ENCODE assay signal across 8 mouse cellular contexts in genomic region chr10:80578131-80578750, GRCm38 (mm10). TPM values are rescaled to one million over a fixed set of nuclear protein-coding genes. Genes with fewer than 3 reads are reported as not detected.
DNase-seq lines count a peak whose midpoint lies in the region; ATAC-seq and TF ChIP-seq lines count a peak whose summit lies in the region.

No protein-coding gene starts in this region.

- peak; percentile 95 for DNase-seq in NIH3T3 (ENCODE audit: low read depth)
- peak; percentile 66 to 70 for DNase-seq in cerebellum, adult 2 months
- DNase-seq in heart, postnatal 4 days: peak; percentile 92
- peak; percentile 78 to 83 for DNase-seq in layer of hippocampus, postnatal 10 days (ENCODE audit: low spot score in 2 of 2)
- peak; percentile 50 to 66 for DNase-seq in right cerebral cortex, adult 2 months (ENCODE audit: low spot score in 2 of 2)
- DNase-seq in urinary bladder, postnatal 25 days (ENCODE audit: low spot score): peak; percentile 79

- H3K4me3 ChIP-seq in cerebellum, adult 2 months (replicated peaks; ENCODE audit: insufficient read depth, low read depth, low read length): peak overlapping the region; percentile 72
- H3K4me3 ChIP-seq in forebrain, embryonic 15.5 days: peak overlapping the region; percentile 70
- H3K4me3 ChIP-seq in macrophage (ENCODE audit: inconsistent target): peak overlapping the region; percentile 31

- ATAC-seq in forebrain, embryonic 15.5 days (replicated peaks): peak; percentile 49

- peak; percentile 64 for TF ChIP-seq CTCF in cerebellum, adult 2 months (IDR thresholded peaks at IDR 0.05; ENCODE audit: borderline replicate concordance, insufficient read depth, low read depth, low read length)

- H3K4me2 ChIP-seq in forebrain, embryonic 15.5 days (replicated peaks): peak overlapping the region; percentile 76

- 1% methylated on average over 29 of the region's 29 CpGs for WGBS in cerebellum, adult 2 months
- under 1% methylated on average over 29 of the region's 29 CpGs for WGBS in forebrain, embryonic 15.5 days
- 0% methylated on average over 29 of the region's 29 CpGs for WGBS in macrophage (ENCODE audit: missing documents)

- H3K9me3 ChIP-seq in forebrain, embryonic 15.5 days: no peaks in the 10 kb centered on the region

- no peaks in the 10 kb centered on the region for H3K27me3 ChIP-seq in cerebellum, adult 2 months (ENCODE audit: control insufficient read depth, insufficient read depth, low read length)
- no peaks in the 10 kb centered on the region for H3K27me3 ChIP-seq in forebrain, embryonic 15.5 days

- no peak overlapping the region for H3K27ac ChIP-seq in cerebellum, adult 2 months (ENCODE audit: insufficient read depth, low read length)
- H3K27ac ChIP-seq in forebrain, embryonic 15.5 days (replicated peaks): peak overlapping the region; percentile 90
- H3K27ac ChIP-seq in macrophage: peak overlapping the region; percentile 84

- no peaks in the 10 kb centered on the region for H3K36me3 ChIP-seq in forebrain, embryonic 15.5 days
- H3K36me3 ChIP-seq in macrophage (ENCODE audit: inconsistent target): no peaks in the 10 kb centered on the region; the same call in 1 of the 2 replicates

- TF ChIP-seq POLR2A in cerebellum, adult 2 months (IDR thresholded peaks at IDR 0.05; ENCODE audit: borderline replicate concordance, insufficient read depth, low read length): no peak

- peaks cover 31% of the 10 kb centered on the region for H3K79me2 ChIP-seq in macrophage (ENCODE audit: inconsistent target)

- peak overlapping the region; percentile 66 for H3K9ac ChIP-seq in forebrain, embryonic 15.5 days (replicated peaks)

- H3K4me1 ChIP-seq in cerebellum, adult 2 months (ENCODE audit: control insufficient read depth, insufficient read depth, low read length): peaks cover 10% of the 10 kb centered on the region
- H3K4me1 ChIP-seq in forebrain, embryonic 15.5 days: peaks cover 42% of the 10 kb centered on the region

RNA-seq across cellular contexts. Expression of gene Klf16, which starts 1.1 kb away (rescaled TPM):
- 9.5 and 10.6 TPM in 2 replicates for polyA plus RNA-seq in cerebellum, adult 2 months (2012; rRNA removed)
- polyA plus RNA-seq in forebrain, embryonic 15.5 days (2015; fragmentation: Nextera tagmentation; extraction: Ambion mirVana): 8.0 and 8.5 TPM in 2 replicates
- total RNA-seq in heart, postnatal 4 days (2021): 10 to 100 TPM in 1 of 2 experiments, 1 to 10 TPM in 1; 9.6 to 10.4 TPM
- total RNA-seq in layer of hippocampus, postnatal 10 days (2021): 10 to 100 TPM; 41.8 to 43.6 TPM
- total RNA-seq in macrophage (2018; cell fraction: chromatin; rRNA removed): 1 to 10 TPM in 22 of 26 experiments, under 1 TPM in 4; 0.33 to 6.9 (median 1.9) TPM
- 10 to 100 TPM in 4 of 26 experiments, 1 to 10 TPM in 22; 4.4 to 12.1 (median 8.4) TPM for total RNA-seq in macrophage (2018; cell fraction: cytosol; rRNA removed)
- 10 to 100 TPM in 1 of 26 experiments, 1 to 10 TPM in 25; 2.1 to 12.3 (median 3.5) TPM for total RNA-seq in macrophage (2018; cell fraction: nucleus; rRNA removed)
- polyA plus RNA-seq in macrophage (2018): 3.4 to 12.6 TPM (median 6.0 TPM) in 3 replicates

RNA-seq across cellular contexts. Expression of gene Abhd17a, which starts 11.9 kb away (rescaled TPM):
- polyA plus RNA-seq in cerebellum, adult 2 months (2012; rRNA removed): 230 and 232 TPM in 2 replicates
- polyA plus RNA-seq in forebrain, embryonic 15.5 days (2015; fragmentation: Nextera tagmentation; extraction: Ambion mirVana): 118 and 120 TPM in 2 replicates
- total RNA-seq in heart, postnatal 4 days (2021): 10 to 100 TPM; 93.6 to 95.0 TPM
- 100 to 1,000 TPM; 179 to 191 TPM for total RNA-seq in layer of hippocampus, postnatal 10 days (2021)
- 10 to 100 TPM in 5 of 26 experiments, 1 to 10 TPM in 20, under 1 TPM in 1; 0.62 to 16.1 (median 5.5) TPM for total RNA-seq in macrophage (2018; cell fraction: chromatin; rRNA removed)
- 10 to 100 TPM; 37.6 to 76.2 (median 53.9) TPM for total RNA-seq in macrophage (2018; cell fraction: cytosol; rRNA removed)
- 10 to 100 TPM in 23 of 26 experiments, 1 to 10 TPM in 3; 6.8 to 32.4 (median 16.1) TPM for total RNA-seq in macrophage (2018; cell fraction: nucleus; rRNA removed)
- polyA plus RNA-seq in macrophage (2018): 11.7 to 58.2 TPM (median 51.7 TPM) in 3 replicates

RNA-seq across cellular contexts. Expression of gene Rexo1, which starts 16.9 kb away (rescaled TPM):
- polyA plus RNA-seq in cerebellum, adult 2 months (2012; rRNA removed): 44.4 and 47.5 TPM in 2 replicates
- 31.3 and 32.9 TPM in 2 replicates for polyA plus RNA-seq in forebrain, embryonic 15.5 days (2015; fragmentation: Nextera tagmentation; extraction: Ambion mirVana)
- 10 to 100 TPM; 22.4 to 26.2 TPM for total RNA-seq in heart, postnatal 4 days (2021)
- 10 to 100 TPM; 49.5 to 53.9 TPM for total RNA-seq in layer of hippocampus, postnatal 10 days (2021)
- total RNA-seq in macrophage (2018; cell fraction: chromatin; rRNA removed): 100 to 1,000 TPM in 11 of 26 experiments, 10 to 100 TPM in 15; 59.1 to 157 (median 92.8) TPM
- 10 to 100 TPM; 11.6 to 31.0 (median 20.9) TPM for total RNA-seq in macrophage (2018; cell fraction: cytosol; rRNA removed)
- 10 to 100 TPM; 40.6 to 77.9 (median 61.9) TPM for total RNA-seq in macrophage (2018; cell fraction: nucleus; rRNA removed)
- 14.2 to 19.1 TPM (median 18.5 TPM) in 3 replicates for polyA plus RNA-seq in macrophage (2018)

RNA-seq across cellular contexts. Expression of gene Scamp4, which starts 24.4 kb away (rescaled TPM):
- polyA plus RNA-seq in cerebellum, adult 2 months (2012; rRNA removed): 57.9 and 62.0 TPM in 2 replicates
- 66.8 and 68.2 TPM in 2 replicates for polyA plus RNA-seq in forebrain, embryonic 15.5 days (2015; fragmentation: Nextera tagmentation; extraction: Ambion mirVana)
- 10 to 100 TPM; 27.0 to 30.4 TPM for total RNA-seq in heart, postnatal 4 days (2021)
- 10 to 100 TPM; 34.9 to 42.9 TPM for total RNA-seq in layer of hippocampus, postnatal 10 days (2021)
- 10 to 100 TPM in 13 of 26 experiments, 1 to 10 TPM in 13; 2.6 to 18.9 (median 10.4) TPM for total RNA-seq in macrophage (2018; cell fraction: chromatin; rRNA removed)
- total RNA-seq in macrophage (2018; cell fraction: cytosol; rRNA removed): 10 to 100 TPM; 33.6 to 57.3 (median 44.7) TPM
- 10 to 100 TPM in 25 of 26 experiments, 1 to 10 TPM in 1; 8.5 to 48.4 (median 29.4) TPM for total RNA-seq in macrophage (2018; cell fraction: nucleus; rRNA removed)
- polyA plus RNA-seq in macrophage (2018): 34.4 to 66.1 TPM (median 53.0 TPM) in 3 replicates

RNA-seq across cellular contexts. Expression of gene Adat3, which starts 24.4 kb away (rescaled TPM):
- polyA plus RNA-seq in cerebellum, adult 2 months (2012; rRNA removed): 7.0 and 7.5 TPM in 2 replicates
- 4.5 and 6.4 TPM in 2 replicates for polyA plus RNA-seq in forebrain, embryonic 15.5 days (2015; fragmentation: Nextera tagmentation; extraction: Ambion mirVana)
- 1 to 10 TPM; 2.6 to 2.9 TPM for total RNA-seq in heart, postnatal 4 days (2021)
- 1 to 10 TPM; 2.1 to 4.5 TPM for total RNA-seq in layer of hippocampus, postnatal 10 days (2021)
- total RNA-seq in macrophage (2018; cell fraction: chromatin; rRNA removed): 1 to 10 TPM in 19 of 26 experiments, under 1 TPM in 3, not detected in 4; 0.61 to 7.4 (median 2.9) TPM
- total RNA-seq in macrophage (2018; cell fraction: cytosol; rRNA removed): 1 to 10 TPM in 24 of 26 experiments, under 1 TPM in 2; 0.80 to 4.2 (median 2.1) TPM
- total RNA-seq in macrophage (2018; cell fraction: nucleus; rRNA removed): 1 to 10 TPM in 25 of 26 experiments, not detected in 1; 1.5 to 8.1 (median 4.3) TPM
- polyA plus RNA-seq in macrophage (2018): 0.60 to 3.8 TPM (median 2.4 TPM) in 3 replicates
